Mouse (Mus musculus): ENCODE measurements around the gene Pml. TPM values are rescaled to one million over a fixed set of nuclear protein-coding genes. Genes with fewer than 3 reads are reported as not detected.

Pml gene
- total RNA-seq (2015; ENCODE audit: low replicate concordance) (43.0 and 50.8 TPM in 2 replicates), total RNA-seq (2017; ENCODE audit: low replicate concordance) (51.6 and 69.0 TPM in 2 replicates)

- peak; percentile 56 for ATAC-seq (replicated peaks; ENCODE audit: low FRiP score, poor library complexity, severe bottlenecking)
Measured at GRCm38 (mm10) chr9:58249592-58250192, at the start of gene Pml. Gene Pml (minus strand): TSS chr9:58249786.

- no peak for ATAC-seq (replicated peaks; ENCODE audit: low FRiP score, poor library complexity, severe bottlenecking)
Measured at GRCm38 (mm10) chr9:58297961-58298477, 48.4 kb upstream of the Pml start.

- no peak for ATAC-seq (replicated peaks; ENCODE audit: low FRiP score, poor library complexity, severe bottlenecking)
Measured at GRCm38 (mm10) chr9:58297065-58297464, 47.5 kb upstream of the Pml start.

DNA sequence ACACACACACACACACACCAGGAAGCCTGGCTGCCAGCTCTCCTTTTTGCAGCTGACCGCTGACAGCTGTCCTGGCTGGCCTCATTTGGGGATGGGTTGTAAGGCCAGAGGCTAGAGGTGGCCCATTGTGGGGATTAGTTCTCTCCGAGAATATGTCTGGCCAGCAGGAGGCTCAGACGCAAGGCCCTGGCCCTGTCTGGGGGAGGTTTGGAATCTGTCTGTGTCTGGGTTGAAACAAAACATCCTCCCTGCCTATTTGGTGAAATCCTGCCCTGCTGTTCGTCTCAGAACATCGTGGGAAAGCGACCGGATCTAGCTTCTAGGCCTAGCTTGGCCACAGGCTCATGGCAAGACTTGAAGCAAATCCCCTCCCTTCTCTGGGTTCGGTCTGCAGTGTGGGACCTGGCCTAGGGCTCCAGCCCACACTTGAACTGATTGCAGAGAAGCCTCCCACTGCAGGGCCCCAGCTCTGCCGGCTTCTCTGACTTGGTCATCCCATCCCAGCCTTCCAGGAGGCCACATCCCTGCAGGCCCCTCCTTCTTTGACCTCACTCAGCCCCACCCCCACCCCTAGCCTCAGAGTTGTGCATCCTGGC, 46.3 kb upstream of the Pml start:
- no peak for ATAC-seq (replicated peaks; ENCODE audit: low FRiP score, poor library complexity, severe bottlenecking)

GRCm38 (mm10) chr9:58295345-58295744, 45.8 kb upstream of the Pml start:
- ATAC-seq (replicated peaks; ENCODE audit: low FRiP score, poor library complexity, severe bottlenecking): no peak

GRCm38 (mm10) chr9:58294527-58294926, 44.9 kb upstream of the Pml start:
- ATAC-seq (replicated peaks; ENCODE audit: low FRiP score, poor library complexity, severe bottlenecking): no peak; the same call in 1 of the 2 replicates

DNA sequence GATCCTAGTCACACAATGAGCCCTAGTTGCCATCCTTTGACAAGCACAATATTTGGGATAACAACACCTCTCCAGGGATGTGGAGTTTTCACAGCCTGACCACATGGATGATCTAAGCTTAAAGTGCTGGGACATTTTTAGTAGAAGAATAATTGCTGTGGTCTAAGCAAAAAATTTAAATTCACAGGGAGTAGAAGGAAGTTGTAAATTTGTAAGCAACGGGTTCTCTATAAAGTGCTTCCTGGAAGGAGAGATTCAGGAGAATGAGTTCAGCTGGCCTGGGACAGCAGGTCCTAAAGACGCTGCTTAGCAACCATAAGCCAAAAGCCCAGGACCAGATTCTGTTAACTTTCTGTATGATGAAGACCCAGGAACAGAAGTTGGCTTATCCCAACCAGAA, 40.3 kb upstream of the Pml start:
- ATAC-seq (replicated peaks; ENCODE audit: low FRiP score, poor library complexity, severe bottlenecking): no peak

GRCm38 (mm10) chr9:58289090-58289489, 39.5 kb upstream of the Pml start:
- ATAC-seq (replicated peaks; ENCODE audit: low FRiP score, poor library complexity, severe bottlenecking): no peak

DNA sequence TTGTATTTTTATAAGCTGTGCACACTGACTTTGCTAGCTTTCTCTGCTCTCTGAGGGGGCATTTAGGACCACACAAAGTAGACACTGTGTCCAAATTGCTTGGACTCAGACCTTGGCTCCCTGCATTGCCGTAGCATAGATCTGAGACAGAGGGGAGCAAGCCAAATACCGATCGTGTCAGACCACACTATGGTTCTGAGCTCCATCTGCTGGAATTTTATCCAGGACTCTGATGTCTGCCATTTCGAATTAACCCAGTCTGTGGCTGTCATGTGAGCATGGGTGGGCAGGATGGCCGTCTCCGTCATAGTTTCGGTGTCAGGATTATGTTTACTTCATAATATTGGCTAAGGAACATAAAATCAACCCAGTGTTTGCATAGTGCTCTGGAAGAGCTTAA, 33.8 kb upstream of the Pml start:
- ATAC-seq (replicated peaks; ENCODE audit: low FRiP score, poor library complexity, severe bottlenecking): no peak

GRCm38 (mm10) chr9:58281597-58281996, 32.0 kb upstream of the Pml start:
- peak; percentile 77; the same call in 1 of the 2 replicates for ATAC-seq (replicated peaks; ENCODE audit: low FRiP score, poor library complexity, severe bottlenecking)

- peak; percentile 86 for ATAC-seq (replicated peaks; ENCODE audit: low FRiP score, poor library complexity, severe bottlenecking)
Measured at GRCm38 (mm10) chr9:58280259-58281109, 30.9 kb upstream of the Pml start.

GRCm38 (mm10) chr9:58279780-58280179, 30.2 kb upstream of the Pml start:
- no peak for ATAC-seq (replicated peaks; ENCODE audit: low FRiP score, poor library complexity, severe bottlenecking)

DNA sequence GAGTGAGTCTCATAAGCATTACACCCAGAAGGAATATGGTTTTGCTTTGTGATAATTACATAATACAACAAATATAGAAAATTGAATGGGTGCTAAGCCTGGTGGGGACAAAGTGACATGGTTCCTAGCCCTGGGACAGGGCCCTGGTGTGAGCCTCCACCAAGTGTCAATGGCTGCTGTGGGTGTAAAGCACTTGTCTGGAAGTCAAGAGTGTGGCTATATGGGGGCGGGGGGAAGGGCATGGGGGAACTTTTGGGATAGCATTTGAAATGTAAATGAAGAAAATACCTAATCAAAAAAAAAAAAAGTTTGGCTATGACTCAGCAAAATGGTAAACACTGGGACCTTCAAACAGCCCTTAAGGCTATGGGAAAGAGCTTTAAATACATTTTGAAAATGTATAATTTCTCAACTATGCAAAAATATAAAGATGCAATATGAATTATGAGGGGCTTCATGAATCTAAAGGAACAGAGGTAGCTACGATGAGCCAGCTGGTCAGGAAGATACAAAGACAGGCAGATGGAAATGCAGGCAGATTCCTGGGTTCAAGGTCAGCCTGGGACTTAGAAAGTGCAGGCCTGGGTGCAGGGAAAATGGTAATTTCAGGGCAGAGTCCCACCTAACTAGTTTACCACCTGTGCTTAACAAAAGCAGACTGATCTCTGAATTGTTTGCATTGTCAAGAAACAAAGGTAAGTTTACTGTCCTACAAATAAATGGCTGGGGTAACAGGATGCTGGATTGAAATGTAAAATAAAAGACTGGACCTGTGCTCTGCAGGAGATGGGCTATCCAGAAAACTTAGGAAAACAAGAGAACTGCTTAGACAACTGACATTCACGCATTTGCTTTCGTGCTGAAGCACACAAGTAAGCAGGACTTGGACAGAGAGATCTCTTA, 29.5 kb upstream of the Pml start:
- ATAC-seq (replicated peaks; ENCODE audit: low FRiP score, poor library complexity, severe bottlenecking): no peak

DNA sequence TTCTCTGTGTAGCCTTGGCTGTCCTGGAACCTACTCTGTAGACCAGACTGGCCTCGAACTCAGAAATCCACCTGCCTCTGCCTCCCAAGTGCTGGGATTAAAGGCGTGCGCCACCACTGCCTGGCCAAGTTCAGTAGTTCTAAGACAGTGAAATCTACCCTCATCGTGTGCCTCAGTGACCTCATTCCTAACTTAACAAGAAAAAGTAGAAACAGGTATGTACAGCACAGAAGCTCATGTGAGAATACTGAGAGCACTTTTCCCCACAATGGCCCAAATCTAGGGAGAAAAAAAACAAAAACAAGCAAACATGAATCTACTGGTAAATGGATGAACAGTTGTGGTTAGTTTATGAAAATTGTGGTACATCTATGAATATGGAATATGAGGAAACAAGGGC, 28.7 kb upstream of the Pml start:
- no peak for ATAC-seq (replicated peaks; ENCODE audit: low FRiP score, poor library complexity, severe bottlenecking)

DNA sequence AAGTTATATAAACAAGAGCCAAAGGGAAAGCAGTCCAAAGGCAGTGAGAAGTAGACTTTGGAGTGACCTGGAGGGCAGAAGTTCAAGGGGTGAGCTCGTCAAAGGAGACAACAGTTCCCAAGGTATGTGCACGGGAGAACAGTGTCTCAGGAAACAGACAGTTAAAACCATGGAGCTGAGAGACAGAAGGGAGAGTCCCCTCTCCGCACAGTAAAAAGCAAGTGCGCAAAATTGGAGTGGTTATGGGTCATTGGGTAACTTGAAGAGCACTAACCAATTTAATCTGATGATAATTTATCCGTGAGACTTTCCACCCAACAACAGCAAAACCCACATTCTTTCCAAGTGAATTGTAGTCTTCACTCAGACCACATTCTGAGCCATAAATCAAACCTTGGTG, 26.8 kb upstream of the Pml start:
- ATAC-seq (replicated peaks; ENCODE audit: low FRiP score, poor library complexity, severe bottlenecking): no peak

- ATAC-seq (replicated peaks; ENCODE audit: low FRiP score, poor library complexity, severe bottlenecking): no peak
Measured at GRCm38 (mm10) chr9:58275797-58276196, 26.2 kb upstream of the Pml start.

DNA sequence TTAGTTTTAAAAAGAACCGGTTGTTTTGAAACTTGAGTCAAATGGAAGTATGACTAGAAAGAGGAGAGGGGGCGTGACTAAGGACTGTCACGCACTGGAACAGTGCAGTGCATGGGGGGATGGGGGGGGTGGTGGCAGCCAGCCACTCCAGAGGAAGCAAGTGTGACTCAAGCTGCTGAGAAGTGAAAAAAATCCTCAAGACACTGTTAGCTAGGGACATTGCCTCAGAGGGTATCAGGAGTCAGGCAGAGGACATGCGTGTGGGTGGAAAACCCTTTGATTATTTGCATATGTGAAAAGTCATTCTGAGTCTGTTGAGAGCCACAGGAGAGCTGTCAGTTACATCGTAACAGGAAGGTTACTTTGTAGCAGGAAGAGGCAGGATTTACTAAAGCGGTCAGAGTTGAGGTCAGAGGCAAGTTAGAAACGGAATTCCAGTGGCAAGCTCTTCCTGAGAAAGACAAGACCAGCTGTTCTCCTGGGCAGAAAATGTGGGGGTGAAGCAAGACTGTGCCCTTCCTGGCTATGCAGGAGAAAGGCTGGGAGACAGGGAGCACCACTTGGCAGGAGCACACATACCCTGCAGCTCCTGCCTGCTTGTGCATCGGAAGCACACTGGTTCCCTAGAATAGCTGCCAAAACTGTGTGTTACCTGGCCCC, 25.7 kb upstream of the Pml start:
- ATAC-seq (replicated peaks; ENCODE audit: low FRiP score, poor library complexity, severe bottlenecking): no peak

DNA sequence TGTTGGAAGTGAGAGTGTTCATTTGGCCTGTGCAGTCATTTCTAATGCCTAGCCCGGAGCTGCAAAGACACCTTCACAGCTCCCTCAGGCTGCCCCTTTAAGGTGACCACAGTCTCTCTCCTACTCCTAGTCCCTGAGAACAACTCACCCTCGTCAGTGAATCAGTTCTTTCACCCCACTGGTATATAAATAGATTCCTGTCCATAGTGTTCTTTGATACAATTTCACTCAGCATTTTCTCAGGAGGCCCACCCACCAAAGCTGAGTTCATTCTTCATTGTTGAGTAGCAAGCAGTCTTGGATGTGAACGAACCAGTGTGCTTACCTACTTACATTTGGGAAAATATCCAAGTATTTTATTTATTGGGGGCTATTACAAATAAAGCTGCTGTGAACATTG, 25.0 kb upstream of the Pml start:
- no peak for ATAC-seq (replicated peaks; ENCODE audit: low FRiP score, poor library complexity, severe bottlenecking)

GRCm38 (mm10) chr9:58274101-58274604, 24.6 kb upstream of the Pml start:
- no peak for ATAC-seq (replicated peaks; ENCODE audit: low FRiP score, poor library complexity, severe bottlenecking)
